Mouse (Mus musculus) heart, postnatal 0 days (tissue): Measurements from ENCODE around the gene Kank4. TPM values are rescaled to one million over a fixed set of nuclear protein-coding genes. Genes with fewer than 3 reads are reported as not detected.
A peak's percentile ranks its signal among the peaks of the same experiment; 100 is the strongest.

ENCODE experiments used
- ATAC-seq: fragments of 200-750 bp; cut with Nextera tagmentation; 2 replicates; pipeline ENCODE4 v1.8.0; 2017; ENCODE audit warnings: low read depth, moderate number of reproducible peaks, moderate library complexity; ENCODE audit not compliant: insufficient read depth
- DNase-seq: peaks from one replicate; pipeline ENCODE4 v3.0.0-alpha.2; 2016; ENCODE audit warnings: low spot score
- H3K27ac ChIP-seq: fragments of 300-500 bp; sonication (generic); 2 replicates; pipeline ENCODE4 v1.5.1; 2014; ENCODE audit warnings: low read depth, mild to moderate bottlenecking
- H3K27me3 ChIP-seq: fragments of 300-500 bp; sonication (generic); 2 replicates; pipeline ENCODE4 v1.6.1; 2014; ENCODE audit warnings: low read length, mixed read lengths; ENCODE audit not compliant: control insufficient read depth, insufficient read depth
- H3K36me3 ChIP-seq: fragments of 300-500 bp; sonication (generic); replicated peaks from 2 replicates; pipeline ENCODE4 v1.6.1; 2014; ENCODE audit warnings: low read length, mixed read lengths; ENCODE audit not compliant: control insufficient read depth, insufficient read depth
- H3K4me1 ChIP-seq: fragments of 300-500 bp; sonication (generic); 2 replicates; pipeline ENCODE4 v1.6.1; 2014; ENCODE audit warnings: antibody characterized with exemption; ENCODE audit not compliant: control insufficient read depth, insufficient read depth
- H3K4me2 ChIP-seq: fragments of 300-500 bp; sonication (generic); 2 replicates; pipeline ENCODE4 v1.6.1; 2014; ENCODE audit warnings: low read depth, mild to moderate bottlenecking, low read length, moderate library complexity
- H3K4me3 ChIP-seq: fragments of 300-500 bp; sonication (generic); 2 replicates; pipeline ENCODE4 v1.5.1; 2014; ENCODE audit warnings: low read depth, low read length
- H3K9ac ChIP-seq: fragments of 300-500 bp; sonication (generic); replicated peaks from 2 replicates; pipeline ENCODE4 v1.6.1; 2014; ENCODE audit warnings: low read depth, low read length, mixed read lengths
- H3K9me3 ChIP-seq: fragments of 300-500 bp; sonication (generic); replicated peaks from 2 replicates; pipeline ENCODE4 v1.6.1; 2016; ENCODE audit warnings: low read length; ENCODE audit not compliant: control insufficient read depth
- CTCF ChIP-seq: IDR thresholded peaks from 2 replicates; pipeline ENCODE4 v1.5.1; 2016; ENCODE audit warnings: antibody characterized with exemption, control low read depth, low read depth
- EP300 ChIP-seq: IDR thresholded peaks from 2 replicates; pipeline ENCODE4 v1.6.1; 2016; ENCODE audit warnings: antibody characterized with exemption, low read depth
- WGBS: fragments of 180-500 bp; shearing (Covaris S2); extraction: QIAGEN DNeasy Blood & Tissue Kit; methylation state at CpG from one replicate; pipeline ENCODE4 v1.1.7; 2014; 5-methylcytosine and 5-hydroxymethylcytosine counted together
- polyA plus RNA-seq: library from polyadenylated mRNA; unstranded; fragments of >200 nt; fragmentation: Nextera tagmentation; extraction: Ambion mirVana; gene quantifications from 2 replicates; pipeline ENCODE4 v1.2.1, GENCODE M21; 2015
- total RNA-seq: library from RNA; depleted of rRNA; stranded (reverse); fragments of >200 nt; gene quantifications from 2 replicates; pipeline ENCODE4 v1.2.3, GENCODE M21; 2014; ENCODE audit warnings: low replicate concordance

Gene Kank4
- total and polyA plus RNA-seq, 2 experiments from 2014 or later = 0.22 to 3.3 TPM

DNA sequence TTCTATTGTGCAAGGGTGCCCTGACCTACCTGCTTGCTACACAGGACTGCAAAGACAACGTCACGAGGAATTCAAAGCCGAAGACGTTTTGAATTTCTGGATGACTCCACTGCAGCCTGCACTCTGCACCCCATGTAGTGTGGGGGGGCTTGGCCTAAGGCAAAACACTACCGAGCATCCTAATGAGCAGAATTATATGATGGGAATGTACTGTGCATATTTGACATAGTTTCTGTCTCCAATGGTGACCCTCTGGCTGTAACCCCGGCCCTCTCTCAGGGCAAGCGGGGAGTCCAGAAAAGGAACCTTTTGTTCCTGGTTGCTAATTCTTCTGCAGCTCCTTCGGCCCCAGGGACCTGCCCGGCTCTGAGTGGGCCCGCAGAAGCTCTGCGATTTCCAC is 61.2 kb downstream of the Kank4 start:
- no peaks in the 10 kb centered on the region for H3K36me3 ChIP-seq
- no peak overlapping the region for H3K9ac ChIP-seq
- H3K27ac ChIP-seq = no peak overlapping the region
- ATAC-seq = no peak
- no peaks in the 10 kb centered on the region for H3K27me3 ChIP-seq
- H3K4me3 ChIP-seq = no peak overlapping the region
- no peak overlapping the region for H3K4me2 ChIP-seq
- no peak for DNase-seq
- H3K9me3 ChIP-seq = no peaks in the 10 kb centered on the region
- 63% methylated on average over 11 of the region's 11 CpGs for WGBS
- TF ChIP-seq EP300 = no peak
- TF ChIP-seq CTCF = no peak
- no peaks in the 10 kb centered on the region for H3K4me1 ChIP-seq

DNA sequence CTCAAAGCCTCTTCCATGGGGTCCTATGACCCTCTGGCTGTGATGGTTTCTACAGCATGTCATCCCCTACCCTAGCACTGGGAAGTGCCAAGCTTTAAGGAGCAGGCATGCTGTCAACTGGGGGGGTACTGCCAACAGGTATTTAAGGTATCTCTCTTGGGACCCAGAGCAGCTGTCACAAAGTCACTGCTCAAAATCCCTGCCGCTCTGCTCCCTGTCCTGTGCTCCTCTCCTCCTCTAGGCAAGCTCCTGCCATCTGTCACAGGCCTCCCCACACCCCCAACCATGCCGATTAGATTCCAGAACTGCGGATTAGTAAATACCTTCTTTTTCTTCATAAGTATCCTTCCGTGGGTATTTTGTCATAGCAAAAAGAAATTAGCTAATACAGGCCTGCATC is 62.9 kb downstream of the Kank4 start:
- Histone ChIP-seq H3K27me3 (no peaks in the 10 kb centered on the region), H3K4me2 (no peak overlapping the region), H3K9ac (no peak overlapping the region), H3K36me3 (no peaks in the 10 kb centered on the region), H3K27ac (no peak overlapping the region), H3K4me1 (no peaks in the 10 kb centered on the region), H3K9me3 (no peaks in the 10 kb centered on the region), H3K4me3 (no peak overlapping the region)
- DNase-seq (no peak), ATAC-seq (no peak)
- TF ChIP-seq EP300 = no peak
- 84% methylated on average over 4 of the region's 4 CpGs for WGBS

DNA sequence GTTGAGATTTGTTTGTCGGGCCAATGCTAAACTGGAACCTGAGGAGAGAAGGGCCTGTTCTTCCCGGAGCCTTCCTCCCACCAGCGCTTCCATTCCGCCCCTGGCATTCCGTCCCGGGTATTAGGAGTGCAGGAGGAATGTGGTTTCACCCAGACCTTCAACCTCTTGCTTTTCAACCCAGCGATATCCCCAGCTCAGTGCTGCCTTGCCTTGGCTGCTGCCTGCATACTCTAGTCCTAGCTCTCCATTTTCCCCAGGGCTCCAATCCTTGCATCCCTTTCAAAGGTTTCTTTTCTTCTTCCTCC is 73.5 kb downstream of the Kank4 start:
- Histone ChIP-seq H3K9me3 (no peaks in the 10 kb centered on the region), H3K4me2 (no peak overlapping the region), H3K27me3 (no peaks in the 10 kb centered on the region), H3K27ac (no peak overlapping the region), H3K4me1 (no peaks in the 10 kb centered on the region), H3K9ac (no peak overlapping the region), H3K36me3 (no peaks in the 10 kb centered on the region), H3K4me3 (no peak overlapping the region)
- no peak; the same call in 1 of the 2 replicates for ATAC-seq
- 23% methylated on average over 7 of the region's 7 CpGs for WGBS
- DNase-seq = no peak
- TF ChIP-seq CTCF (no peak), EP300 (no peak)

DNA sequence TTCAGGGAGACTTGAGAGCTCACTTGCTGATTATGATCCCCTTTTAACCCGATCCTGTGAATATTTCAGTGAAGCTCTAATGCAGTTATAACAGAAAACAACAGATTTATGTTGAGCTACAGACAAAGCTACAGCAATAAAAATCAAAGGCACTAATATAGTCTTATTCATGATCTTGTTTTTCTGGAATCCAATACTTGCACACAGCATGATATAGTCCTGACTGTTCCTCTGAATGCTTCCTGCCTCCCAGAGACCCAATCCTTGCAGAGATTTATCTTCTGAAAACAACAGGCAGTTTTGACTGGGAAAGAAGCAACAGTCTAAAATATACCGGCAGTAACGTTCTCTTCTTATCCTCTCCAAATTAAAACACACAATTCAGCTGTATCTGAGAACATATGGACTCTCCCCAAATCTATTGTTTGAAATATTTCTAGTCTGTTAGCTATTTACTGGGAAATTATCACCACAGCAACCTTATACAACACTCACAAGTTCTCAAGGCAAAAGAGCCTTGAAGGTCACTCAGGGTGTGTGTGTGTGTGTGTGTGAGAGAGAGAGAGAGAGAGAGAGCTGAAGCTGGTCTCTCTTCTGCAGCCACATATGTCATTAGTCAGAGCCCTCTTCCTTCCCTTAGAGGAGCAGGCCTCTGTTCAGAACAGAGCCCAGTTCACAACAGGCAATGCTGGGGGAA is 74.0 kb downstream of the Kank4 start:
- no peak for TF ChIP-seq CTCF
- TF ChIP-seq EP300 = no peak
- no peaks in the 10 kb centered on the region for H3K4me1 ChIP-seq
- no peaks in the 10 kb centered on the region for H3K9me3 ChIP-seq
- WGBS = 50% methylated on average over 3 of the region's 3 CpGs
- no peaks in the 10 kb centered on the region for H3K27me3 ChIP-seq
- no peak overlapping the region for H3K9ac ChIP-seq
- no peak overlapping the region for H3K4me3 ChIP-seq
- no peak for DNase-seq
- H3K27ac ChIP-seq = no peak overlapping the region
- no peaks in the 10 kb centered on the region for H3K36me3 ChIP-seq
- ATAC-seq = no peak
- no peak overlapping the region for H3K4me2 ChIP-seq

DNA sequence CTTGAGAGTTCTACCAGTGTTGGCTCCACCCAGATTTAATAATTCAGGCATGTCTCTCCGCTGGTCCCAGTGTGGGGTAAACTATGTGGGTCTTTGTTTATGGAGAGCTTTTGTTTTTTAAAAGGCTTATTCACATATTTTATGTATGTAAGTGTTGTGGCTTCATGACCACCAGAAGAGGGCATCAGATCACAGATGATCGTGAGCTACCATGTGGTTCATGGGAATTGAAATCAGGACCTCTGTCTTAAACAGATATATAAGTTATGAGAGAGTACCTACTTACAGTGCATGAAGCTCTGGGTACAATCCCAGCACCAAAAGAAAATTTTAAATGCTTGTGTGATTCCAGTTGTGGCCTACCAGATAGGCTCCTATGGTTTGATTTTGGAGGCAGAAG is 77.6 kb downstream of the Kank4 start:
- TF ChIP-seq CTCF (peak; percentile 67), EP300 (no peak)
- peak; percentile 55 for DNase-seq
- 37% methylated on average over 2 of the region's 2 CpGs for WGBS
- ATAC-seq = no peak
- Histone ChIP-seq H3K4me1 (no peaks in the 10 kb centered on the region), H3K27ac (no peak overlapping the region), H3K36me3 (no peaks in the 10 kb centered on the region), H3K9ac (no peak overlapping the region), H3K4me3 (no peak overlapping the region), H3K9me3 (no peaks in the 10 kb centered on the region), H3K27me3 (no peaks in the 10 kb centered on the region), H3K4me2 (no peak overlapping the region)

DNA sequence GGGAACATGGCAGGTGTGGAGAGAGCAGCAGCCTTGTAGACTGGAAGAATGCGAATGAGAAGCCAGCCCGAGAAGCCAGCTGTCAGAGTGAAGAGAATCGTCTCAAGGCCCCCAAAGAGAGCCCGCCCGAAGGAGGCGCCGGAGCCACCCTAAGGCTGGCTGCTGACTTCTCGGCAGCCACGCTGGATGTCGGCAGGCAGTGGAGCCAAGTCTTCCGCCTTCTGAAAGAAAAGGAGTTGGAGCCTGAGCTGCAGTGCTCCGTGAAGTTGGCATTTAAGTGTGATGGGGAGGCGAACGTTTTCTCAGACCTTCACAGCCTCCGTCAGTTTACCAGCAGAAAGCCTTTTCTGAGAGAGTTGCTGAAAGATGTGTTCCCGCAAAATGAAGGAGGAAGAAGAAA is 83.7 kb downstream of the Kank4 start:
- TF ChIP-seq CTCF (no peak), EP300 (no peak)
- no peak for DNase-seq
- Histone ChIP-seq H3K4me2 (no peak overlapping the region), H3K4me3 (no peak overlapping the region), H3K9ac (no peak overlapping the region), H3K36me3 (no peaks in the 10 kb centered on the region), H3K4me1 (no peaks in the 10 kb centered on the region), H3K27ac (no peak overlapping the region), H3K27me3 (0 out of 2 replicates have a peak, but pooled peaks cover 5% of the 10 kb centered on the region), H3K9me3 (no peaks in the 10 kb centered on the region)
- ATAC-seq = no peak
- WGBS = 88% methylated on average over 16 of the region's 16 CpGs
